28 mouse cellular contexts compared by ENCODE assay signal in genomic region chr9:67900398-67900797, GRCm38 (mm10).
A peak's percentile ranks its signal among the peaks of the same experiment; 100 is the strongest.
DNase-seq lines count a peak whose midpoint lies in the region; ATAC-seq lines count a peak whose summit lies in the region.
"Had no signal": no experiment of that assay in that cellular context is flagged by ENCODE, and none has a peak within 500 bp of the region (broad histone marks: within the 10 kb centered on the region; RNA-seq: fewer than 3 reads in every experiment).

No protein-coding gene starts in this region.

- ATAC-seq in hindbrain, embryonic 14.5 days (ENCODE audit: low FRiP score) = no peak
- ATAC-seq: forebrain, embryonic 15.5 days; hindbrain, postnatal 0 days; inflammation-experienced regulatory T-cells, adult 6 months; intestine, embryonic 16.5 days; Patski had no signal

- no peak overlapping the region for H3K4me2 ChIP-seq in hindbrain, embryonic 14.5 days (replicated peaks)
- H3K4me2 ChIP-seq: embryonic facial prominence, embryonic 12.5 days; forebrain, embryonic 12.5 days; forebrain, embryonic 15.5 days; heart, embryonic 11.5 days; hindbrain, embryonic 13.5 days had no signal

- peak; percentile 7 for DNase-seq in embryo, embryonic 11 days
- no peak for DNase-seq in embryo, embryonic 10.5 days (ENCODE audit: low spot score)
- DNase-seq in hindbrain, embryonic 10.5 days (ENCODE audit: low spot score) = peak; percentile 18
- no peak for DNase-seq in hindbrain, embryonic 14.5 days (ENCODE audit: low spot score)
- DNase-seq in brain, adult 2 months (ENCODE audit: low read depth, low spot score) = peak; percentile 21
- no peak for DNase-seq in urinary bladder, adult 18-20 months (ENCODE audit: low spot score in 2 of 2)
- DNase-seq: adrenal gland, postnatal 10 days; adrenal gland, postnatal 36 days; B cell, adult 2 months; cerebellum, adult 11 months; cerebellum, adult 2 months; cerebellum, adult 9-11 months; cerebellum, postnatal 25 days; gastrocnemius, postnatal 25 days; heart, adult 2 months; kidney, adult 18-20 months had no signal

- no peak overlapping the region for H3K9ac ChIP-seq in hindbrain, embryonic 14.5 days
- H3K9ac ChIP-seq: embryonic facial prominence, embryonic 12.5 days; forebrain, embryonic 12.5 days; forebrain, embryonic 15.5 days; hindbrain, embryonic 13.5 days had no signal

- H3K27me3 ChIP-seq in hindbrain, embryonic 10.5 days (ENCODE audit: insufficient read depth, poor library complexity, severe bottlenecking) = no peaks in the 10 kb centered on the region
- H3K27me3 ChIP-seq in hindbrain, embryonic 14.5 days (ENCODE audit: control insufficient read depth, insufficient read depth, low read length) = no peaks in the 10 kb centered on the region
- H3K27me3 ChIP-seq: CH12.LX; embryonic facial prominence, embryonic 12.5 days; forebrain, embryonic 12.5 days; forebrain, embryonic 15.5 days; hindbrain, embryonic 13.5 days; Patski had no signal

- H3K4me3 ChIP-seq in hindbrain, embryonic 10.5 days = no peak overlapping the region
- no peak overlapping the region for H3K4me3 ChIP-seq in hindbrain, embryonic 14.5 days (replicated peaks; ENCODE audit: low read length)
- H3K4me3 ChIP-seq: embryonic facial prominence, embryonic 12.5 days; erythroblast, embryonic 14.5 days; forebrain, embryonic 12.5 days; forebrain, embryonic 15.5 days; heart, adult 2 months; hindbrain, embryonic 13.5 days had no signal

- WGBS in hindbrain, embryonic 10.5 days = 62% methylated on average over 5 of the region's 5 CpGs
- 62% methylated on average over 5 of the region's 5 CpGs for WGBS in hindbrain, embryonic 14.5 days

- peaks cover 28% of the 10 kb centered on the region for H3K36me3 ChIP-seq in hindbrain, embryonic 10.5 days
- H3K36me3 ChIP-seq in hindbrain, embryonic 14.5 days (replicated peaks; ENCODE audit: control insufficient read depth, insufficient read depth) = peaks cover 46% of the 10 kb centered on the region

- no peaks in the 10 kb centered on the region for H3K9me3 ChIP-seq in hindbrain, embryonic 10.5 days
- H3K9me3 ChIP-seq in hindbrain, embryonic 14.5 days (ENCODE audit: control insufficient read depth, low read length) = no peaks in the 10 kb centered on the region
- H3K9me3 ChIP-seq: embryonic facial prominence, embryonic 12.5 days; forebrain, embryonic 12.5 days; forebrain, embryonic 15.5 days; G1E; hindbrain, embryonic 13.5 days had no signal

- H3K27ac ChIP-seq in hindbrain, embryonic 10.5 days = no peak overlapping the region
- H3K27ac ChIP-seq in hindbrain, embryonic 14.5 days = no peak overlapping the region
- H3K27ac ChIP-seq: embryonic facial prominence, embryonic 12.5 days; forebrain, embryonic 12.5 days; forebrain, embryonic 15.5 days; heart, adult 2 months; hindbrain, embryonic 13.5 days; hindbrain, postnatal 0 days had no signal

- H3K4me1 ChIP-seq in hindbrain, embryonic 10.5 days (replicated peaks) = peaks cover 20% of the 10 kb centered on the region
- no peaks in the 10 kb centered on the region; the same call in 1 of the 2 replicates for H3K4me1 ChIP-seq in hindbrain, embryonic 14.5 days (replicated peaks; ENCODE audit: control insufficient read depth, insufficient read depth, low read length)
- H3K4me1 ChIP-seq: embryonic facial prominence, embryonic 12.5 days; forebrain, embryonic 15.5 days had no signal

Comparison
In these comparisons a context has a peak if more than half of its experiments do, and no peak if none do; other contexts are left out.
1. DNase-seq: peak in embryo, embryonic 11 days (single experiment), hindbrain, embryonic 10.5 days (single experiment) and brain, adult 2 months (single experiment); none in embryo, embryonic 10.5 days (single experiment), hindbrain, embryonic 14.5 days (single experiment) and urinary bladder, adult 18-20 months (0 of 2).